Mouse (Mus musculus): ENCODE results near the gene Erg28. TPM values are rescaled to one million over a fixed set of nuclear protein-coding genes. Genes with fewer than 3 reads are reported as not detected.

Erg28 gene
- polyA plus RNA-seq (2012; rRNA removed) = 58.7 and 62.5 TPM in 2 replicates

GRCm38 (mm10) chr12:85824438-85825264 is at the start of gene Erg28, which contains the start of gene Ttll5:
Gene Erg28, minus strand, starts transcription at chr12:85824550.
Gene Ttll5, plus strand, starts transcription at chr12:85824659.

Other genes starting within 250 kb of the Erg28 start
- gene Jdp2, start 225.5 kb downstream of the Erg28 start, polyA plus RNA-seq (2012; rRNA removed) = 9.9 and 15.3 TPM in 2 replicates
- gene Batf, start 137.9 kb downstream of the Erg28 start, polyA plus RNA-seq (2012; rRNA removed) = 1.5 and 2.2 TPM in 2 replicates
- gene Flvcr2, start 78.0 kb downstream of the Erg28 start, polyA plus RNA-seq (2012; rRNA removed) = 4.3 TPM in 2 replicates
- gene Ttll5, start 109 bp upstream of the Erg28 start, polyA plus RNA-seq (2012; rRNA removed) = 17.2 and 18.5 TPM in 2 replicates